Mouse (Mus musculus) heart, adult 8-10 months (tissue): ENCODE measurements at regions not wholly inside any gene's neighbourhood (a gene's known extent, or its start where the extent isn't known, plus 50 kb on each side); places are given as distances from the start of the nearest gene placed in this dataset.
"Not testable (repeated sequence)": the region's sequence is repeated elsewhere in the genome, so short reads cannot be mapped to it uniquely, and the experiment has no call there.

Experiments
- DNase-seq: peaks from one replicate; pipeline ENCODE4 v3.0.0; 2022; ENCODE audit warnings: low spot score

DNA sequence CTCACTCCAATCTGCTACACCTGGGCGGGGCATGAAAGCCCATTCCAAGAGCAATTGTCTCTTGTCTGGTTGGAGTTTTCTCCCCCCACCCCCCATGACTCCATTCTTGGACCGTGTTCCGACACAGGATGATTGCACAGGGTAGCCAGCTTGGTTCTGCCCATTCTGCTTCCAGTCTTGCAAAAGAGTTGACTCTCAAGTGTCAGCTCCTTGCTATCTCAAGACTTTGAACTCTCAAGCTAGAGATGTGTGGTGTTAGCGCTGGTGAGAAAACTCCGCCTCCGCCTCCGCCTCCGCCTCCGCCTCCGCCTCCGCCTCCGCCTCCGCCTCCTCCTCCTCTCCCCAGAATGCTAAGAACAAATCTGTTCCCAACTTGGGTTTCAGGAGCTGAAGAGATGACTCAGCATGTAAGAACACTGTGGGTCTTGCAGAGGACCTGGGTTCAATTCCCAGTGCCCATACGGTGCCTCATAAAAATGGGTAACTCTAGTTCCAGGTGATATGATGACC is 135.1 kb downstream of the Bcat1 start:
- no peak for DNase-seq

DNA sequence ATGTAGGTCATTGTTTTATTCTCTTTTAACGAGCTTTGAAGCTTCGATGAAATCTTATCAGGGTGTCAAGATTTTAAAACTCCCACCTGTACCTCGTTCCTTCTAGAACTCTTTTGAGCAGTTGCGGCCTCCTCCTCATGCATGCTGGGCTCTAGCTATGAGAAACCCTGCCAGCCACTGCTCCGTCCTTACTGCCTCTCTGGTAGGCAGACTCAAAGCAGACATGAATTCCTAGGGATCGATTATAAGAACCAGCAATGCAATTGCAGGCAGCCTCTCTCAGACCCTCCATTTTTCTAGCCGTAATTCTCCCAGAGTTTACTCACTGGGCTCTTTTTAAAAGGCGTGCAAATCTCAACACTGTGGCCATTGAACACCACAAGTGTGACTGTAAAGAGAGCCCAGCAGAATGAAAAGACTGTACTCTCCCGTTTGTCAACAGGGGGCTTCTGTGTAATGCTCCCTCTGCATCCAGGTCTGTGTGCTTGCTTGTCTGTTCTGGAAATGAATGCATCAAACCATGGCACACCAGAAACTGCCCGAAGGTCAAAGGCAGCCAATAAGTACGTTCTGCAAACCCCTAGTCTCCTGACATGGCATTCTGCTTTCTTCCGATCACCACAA is 137.3 kb downstream of the Bcat1 start:
- DNase-seq, result no peak

DNA sequence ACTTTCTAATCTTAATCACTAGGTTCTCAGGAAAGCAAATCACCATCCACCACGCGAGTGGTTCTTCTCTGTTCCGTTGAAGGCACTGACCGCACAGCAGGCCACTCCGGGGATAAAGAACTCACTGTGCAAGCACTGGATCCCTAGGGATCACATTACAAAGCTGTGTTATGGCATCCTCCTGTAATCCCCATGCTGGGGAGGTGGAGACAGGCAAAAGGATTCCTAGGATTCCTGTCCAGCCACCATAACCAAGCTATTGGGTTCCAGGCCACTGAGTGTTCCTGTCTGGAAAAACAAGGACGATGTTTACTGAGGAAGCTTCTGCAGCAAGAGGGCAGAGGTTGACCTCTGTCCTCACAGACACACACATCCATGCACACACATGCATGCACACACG is 138.8 kb downstream of the Bcat1 start:
- no peak for DNase-seq

DNA sequence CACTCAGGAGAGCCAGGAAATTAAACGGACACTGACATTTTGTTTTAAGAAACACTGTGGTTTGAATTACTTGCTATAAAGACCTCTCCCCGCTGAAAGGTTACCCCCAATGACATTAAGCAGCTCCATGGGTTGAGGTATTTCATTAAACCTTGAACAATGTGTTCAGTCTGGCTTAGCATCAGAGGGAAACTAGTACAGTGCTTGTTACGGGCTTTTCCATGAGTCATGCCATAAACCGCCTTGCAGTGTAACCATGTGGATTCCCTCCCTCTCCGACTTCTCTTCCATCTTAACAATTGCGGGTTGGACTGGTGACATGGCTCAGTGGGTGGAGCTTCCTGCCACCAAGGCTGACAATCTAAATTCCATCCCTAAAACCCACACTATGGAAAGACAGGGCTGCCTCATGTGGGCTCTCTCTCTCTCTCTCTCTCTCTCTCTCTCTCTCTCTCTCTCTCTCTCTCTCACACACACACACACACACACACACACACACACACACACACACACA is 142.2 kb downstream of the Bcat1 start:
- no peak for DNase-seq

DNA sequence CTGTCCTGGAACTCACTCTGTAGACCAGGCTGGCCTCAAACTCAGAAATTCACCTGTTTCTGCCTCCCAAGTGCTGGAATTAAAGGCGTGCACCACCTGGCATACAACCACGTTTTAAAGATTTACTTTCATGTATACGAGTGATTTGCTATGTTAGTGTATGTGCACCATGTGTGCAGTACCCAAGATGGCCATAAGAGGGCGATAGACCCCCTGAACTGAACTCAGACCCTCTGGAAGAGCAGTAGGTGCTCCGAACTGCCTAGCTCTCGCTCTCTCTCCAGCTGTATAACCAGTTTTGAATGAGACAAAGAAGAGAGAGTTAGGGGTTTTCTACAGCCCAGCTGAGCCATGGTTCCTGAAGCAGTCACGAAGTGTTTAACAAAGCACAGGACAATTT is 143.6 kb downstream of the Bcat1 start:
- DNase-seq, result no peak

DNA sequence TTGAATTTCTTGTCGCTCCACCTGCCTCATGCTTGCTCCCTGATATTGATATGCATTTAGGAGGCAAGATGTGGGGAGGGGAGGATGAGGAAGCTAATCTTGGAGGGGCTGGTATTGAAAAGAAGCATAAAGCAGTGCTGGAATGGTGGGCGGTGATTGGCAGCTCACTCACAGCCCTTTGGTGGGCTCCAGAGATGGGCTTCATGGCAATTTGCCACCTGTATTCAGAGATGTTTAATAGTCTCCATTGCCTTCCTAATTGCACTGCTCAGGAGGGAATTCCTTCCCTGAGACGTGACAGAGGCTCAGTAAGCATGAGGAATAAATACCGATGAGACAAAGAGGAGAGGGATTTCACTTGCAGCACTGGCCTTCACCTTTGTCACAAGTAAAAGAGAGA is 146.0 kb downstream of the Bcat1 start:
- DNase-seq, result no peak

DNA sequence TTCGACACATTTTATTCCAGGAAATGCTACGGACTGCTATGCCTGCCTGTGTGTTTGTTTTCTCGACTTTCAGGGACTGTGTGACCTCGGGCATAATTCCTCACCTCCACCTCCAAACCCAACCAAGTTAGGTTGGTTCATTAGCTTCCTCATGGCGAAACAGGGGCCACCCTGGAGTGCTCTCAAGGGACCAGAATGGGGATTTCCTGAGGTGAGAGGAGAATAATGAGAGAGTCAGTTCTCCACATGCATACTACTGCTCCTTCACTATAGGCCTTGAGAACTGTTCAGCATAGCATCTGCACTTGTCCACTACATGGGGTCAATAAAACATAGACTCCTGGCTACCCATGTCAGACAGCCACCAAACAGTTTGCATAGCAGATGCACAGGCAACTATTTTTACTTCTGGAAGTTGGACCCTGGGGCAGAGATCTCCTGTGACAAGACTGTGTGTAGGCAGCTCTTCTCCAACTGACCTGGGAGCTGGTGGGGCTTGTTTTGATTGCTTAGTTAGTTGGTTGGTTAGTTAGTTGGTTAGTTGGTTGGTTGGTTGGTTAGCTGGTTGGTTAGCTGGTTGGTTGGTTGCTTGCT is 146.6 kb downstream of the Bcat1 start:
- no peak for DNase-seq

DNA sequence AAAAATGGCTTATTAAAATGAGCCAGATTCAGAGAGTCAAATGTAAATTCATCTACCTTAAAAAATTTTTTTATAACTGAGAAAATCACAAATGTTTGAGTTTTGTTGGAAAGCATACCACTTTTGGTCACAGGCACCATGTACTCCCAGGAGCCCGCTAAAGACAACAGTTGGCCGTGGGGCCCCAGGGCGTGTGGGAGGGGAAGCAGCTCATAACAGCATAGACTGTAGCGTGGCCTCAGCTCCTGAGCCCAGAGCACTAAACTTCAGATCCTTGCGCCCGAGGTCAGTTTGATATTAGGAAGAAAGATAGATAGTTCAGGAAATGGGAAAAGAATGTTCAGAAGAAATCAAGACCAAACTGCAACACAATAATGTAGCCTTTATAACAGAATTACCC is 145.8 kb upstream of the Sox5 start:
- no peak for DNase-seq

DNA sequence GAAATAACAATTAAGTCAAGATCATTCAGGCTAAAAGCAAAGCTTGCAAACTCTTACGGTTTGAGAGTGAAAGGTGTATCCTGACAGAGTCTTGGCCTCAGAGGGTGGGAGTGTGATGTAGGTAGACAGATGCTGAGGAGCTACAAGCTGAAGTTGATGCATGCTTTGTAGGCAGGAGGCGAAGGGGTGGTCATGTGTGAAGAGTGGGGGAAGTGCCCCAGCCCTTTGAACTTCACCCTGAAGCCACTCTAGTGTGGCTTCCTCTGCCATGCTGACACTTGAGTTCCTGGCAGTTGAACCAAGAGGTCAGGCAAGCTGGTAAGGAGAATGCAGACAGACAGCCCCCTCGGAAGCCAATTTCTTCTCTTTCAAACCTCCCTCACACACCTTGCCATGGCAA is 141.0 kb upstream of the Sox5 start:
- no peak for DNase-seq

DNA sequence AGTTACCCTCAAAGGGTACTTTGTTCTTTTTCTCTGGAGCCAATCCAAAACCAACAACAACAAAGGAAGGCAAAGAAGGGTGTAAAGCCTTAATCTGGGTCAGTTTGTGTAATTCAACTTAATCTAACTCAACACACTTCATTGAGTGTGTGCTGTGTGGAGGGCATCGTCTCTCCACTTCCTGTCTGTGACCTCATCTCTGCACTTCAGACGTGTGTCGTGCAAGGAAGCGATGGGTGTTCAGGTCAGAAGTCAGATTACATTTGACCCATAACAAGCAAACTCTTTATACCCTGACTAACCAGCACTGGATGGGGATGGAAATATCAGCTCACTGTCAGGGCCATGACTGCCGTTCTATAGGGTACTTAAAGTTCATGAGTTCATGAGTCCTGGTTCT is 138.0 kb upstream of the Sox5 start:
- DNase-seq, result no peak

DNA sequence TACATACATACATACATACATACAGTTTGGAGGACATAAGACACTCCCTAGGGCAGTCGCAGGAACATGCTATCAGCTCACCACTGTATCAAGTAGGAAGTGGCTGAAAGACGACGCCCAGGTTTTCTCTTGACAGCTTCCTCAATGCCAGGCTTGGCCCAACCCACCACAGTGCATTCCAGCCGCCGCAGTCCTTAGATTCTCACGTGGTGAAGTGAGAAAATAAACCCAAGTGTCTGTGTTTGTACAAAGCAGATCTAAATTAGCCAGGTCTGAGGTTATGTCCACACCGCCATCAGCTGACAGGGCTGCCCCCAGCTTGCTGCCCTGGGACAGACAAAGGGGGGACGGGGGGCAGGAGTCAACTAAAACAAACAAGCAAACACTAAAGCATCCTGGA is 135.4 kb upstream of the Sox5 start:
- no peak for DNase-seq

DNA sequence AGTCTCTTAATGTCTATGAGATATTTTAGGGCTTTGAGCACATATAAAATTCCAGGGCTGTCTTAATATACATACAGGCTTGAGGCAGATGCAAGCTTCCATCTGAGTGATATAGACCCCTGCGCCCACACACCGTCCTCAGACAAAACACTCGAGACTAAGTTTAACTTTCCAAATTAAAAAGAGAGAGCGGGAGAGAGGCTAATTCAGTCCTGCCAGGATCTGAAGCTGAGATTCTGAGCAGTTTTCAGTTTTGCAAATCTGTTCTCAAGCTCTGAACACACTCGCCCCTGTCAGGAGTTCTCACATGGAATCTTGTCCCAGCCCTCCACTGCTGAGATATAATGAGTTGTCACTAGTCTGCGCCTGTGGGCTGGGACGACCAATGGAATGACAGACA is 130.0 kb upstream of the Sox5 start:
- DNase-seq, result no peak

DNA sequence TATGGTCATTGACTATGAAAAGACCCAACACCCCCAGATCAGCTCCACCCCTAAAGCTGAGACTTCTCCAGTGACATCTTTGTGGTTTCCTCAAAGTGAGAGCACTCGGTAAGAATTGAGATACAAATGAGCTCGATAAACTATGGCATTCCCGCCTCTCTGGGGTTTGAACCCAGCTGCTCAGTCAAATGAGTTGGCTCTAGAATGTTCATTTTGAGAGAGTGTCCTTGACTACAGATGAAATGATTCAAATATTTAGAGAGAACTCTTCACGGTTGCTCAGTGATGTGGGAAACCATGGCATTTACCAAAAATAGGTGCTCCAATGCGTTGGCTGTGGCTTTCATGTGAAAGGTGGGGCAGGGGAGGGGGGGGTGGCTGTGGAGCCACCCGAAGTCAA is 128.6 kb upstream of the Sox5 start:
- no peak for DNase-seq

DNA sequence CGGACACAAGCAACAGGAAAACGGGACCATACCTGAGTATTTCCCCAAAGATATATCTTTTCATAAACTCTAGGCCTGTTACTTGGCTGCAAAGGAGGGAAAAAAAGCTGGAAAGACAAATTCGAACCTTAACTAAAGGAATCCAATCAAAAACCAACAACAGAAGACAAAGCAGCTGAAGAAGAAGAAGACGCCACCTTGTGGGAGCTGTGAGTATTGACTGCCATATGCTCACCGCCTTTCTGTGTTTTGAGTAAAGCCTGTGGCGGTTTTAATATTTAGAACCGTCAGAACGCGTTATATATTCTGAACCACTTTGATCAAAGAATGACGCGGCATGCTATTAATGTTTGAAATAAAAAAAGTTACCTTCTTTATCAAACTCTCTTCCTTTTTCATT is 126.9 kb upstream of the Sox5 start:
- no peak for DNase-seq

DNA sequence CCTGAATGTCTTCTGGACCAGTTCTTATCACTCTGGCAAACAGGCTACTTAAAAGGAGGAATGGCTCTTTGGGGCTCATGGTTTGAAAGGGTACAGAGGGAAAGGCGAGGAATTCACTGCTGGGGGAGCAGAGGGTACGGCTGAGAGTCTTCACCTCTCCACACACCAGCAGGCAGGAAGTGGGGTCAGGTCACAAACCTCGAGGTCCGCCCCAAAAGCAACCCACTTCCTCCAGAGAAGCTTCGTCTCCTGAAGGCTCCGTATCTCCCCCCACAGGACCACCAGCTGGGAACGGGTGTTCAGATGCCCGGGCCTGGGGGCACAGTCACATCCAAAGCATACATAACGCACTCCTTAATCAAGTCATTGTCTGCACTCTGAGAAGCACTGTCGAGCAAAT is 121.4 kb upstream of the Sox5 start:
- DNase-seq, result no peak

DNA sequence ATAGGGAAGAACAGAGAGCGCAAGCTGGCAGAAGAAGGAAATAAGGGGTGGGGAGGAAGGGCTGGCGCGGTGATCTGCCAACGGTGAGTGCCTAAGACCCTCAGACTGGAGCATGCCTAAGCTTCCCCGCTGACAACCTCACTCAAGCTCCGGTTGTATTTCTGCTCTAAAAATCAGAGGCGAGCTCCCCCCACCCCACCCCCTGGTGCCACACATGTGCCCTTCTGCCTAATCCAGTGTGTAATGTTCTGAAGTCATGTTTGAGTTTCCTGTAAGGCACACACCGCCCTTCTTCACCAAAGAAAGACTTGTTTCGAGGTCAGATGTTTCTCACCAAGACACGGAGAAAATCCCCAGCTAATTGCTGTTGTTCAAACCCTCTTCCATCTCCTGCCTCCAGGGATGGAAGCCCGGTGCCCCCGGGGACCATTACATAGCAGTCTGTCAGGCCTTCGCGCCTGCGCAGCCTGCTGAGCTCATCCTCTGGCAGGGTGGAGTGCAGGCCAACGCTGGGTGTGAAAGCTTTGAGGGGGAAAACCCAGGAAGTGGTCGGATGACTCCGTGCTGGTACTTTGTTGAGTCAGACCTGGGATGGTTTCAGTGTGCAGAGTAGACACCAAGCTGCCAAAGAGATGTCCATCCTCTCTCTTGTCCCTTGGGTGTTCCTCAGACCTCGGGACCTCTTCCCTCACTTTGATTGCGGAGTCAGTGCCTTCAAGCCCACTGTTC is 120.7 kb upstream of the Sox5 start:
- peak; percentile 53 for DNase-seq

DNA sequence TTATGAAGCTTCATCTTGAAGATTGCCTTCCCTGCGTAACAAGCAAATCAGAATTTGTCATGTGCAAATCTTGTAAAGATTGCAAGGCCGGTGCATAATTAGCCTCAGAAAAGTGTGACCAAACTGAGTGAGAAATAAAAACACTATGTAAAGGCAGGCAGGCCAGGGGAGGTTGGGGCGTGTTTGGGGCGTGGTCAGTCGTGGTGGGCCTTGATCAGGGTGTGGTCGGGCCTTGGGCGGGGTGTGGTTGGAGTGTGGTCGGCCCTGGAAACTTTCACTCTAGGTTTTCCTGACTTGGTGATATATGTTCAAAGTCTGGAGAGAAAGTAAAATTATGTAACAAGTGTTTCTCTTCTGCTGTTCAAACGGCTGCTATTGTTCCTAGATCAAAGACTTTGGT is 120.0 kb upstream of the Sox5 start:
- DNase-seq, result no peak

DNA sequence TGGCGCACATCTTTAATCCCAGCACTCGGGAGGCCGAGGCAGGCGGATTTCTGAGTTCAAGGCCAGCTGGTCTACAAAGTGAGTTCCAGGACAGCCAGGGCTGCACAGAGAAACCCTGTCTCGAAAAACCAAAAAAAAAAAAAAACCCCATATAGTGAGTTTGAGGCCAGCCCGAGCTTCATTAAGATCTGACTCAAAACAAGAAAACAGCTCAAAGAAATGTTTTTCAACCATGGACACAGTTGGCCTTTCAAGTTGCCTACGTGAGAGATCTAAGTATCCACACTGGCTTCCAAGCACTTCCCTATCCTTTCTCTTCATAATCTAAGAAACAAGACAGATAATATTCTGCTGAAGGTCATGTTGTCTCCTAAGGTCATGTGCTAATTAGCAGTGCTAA is 119.1 kb upstream of the Sox5 start:
- not testable (repeated sequence) for DNase-seq

DNA sequence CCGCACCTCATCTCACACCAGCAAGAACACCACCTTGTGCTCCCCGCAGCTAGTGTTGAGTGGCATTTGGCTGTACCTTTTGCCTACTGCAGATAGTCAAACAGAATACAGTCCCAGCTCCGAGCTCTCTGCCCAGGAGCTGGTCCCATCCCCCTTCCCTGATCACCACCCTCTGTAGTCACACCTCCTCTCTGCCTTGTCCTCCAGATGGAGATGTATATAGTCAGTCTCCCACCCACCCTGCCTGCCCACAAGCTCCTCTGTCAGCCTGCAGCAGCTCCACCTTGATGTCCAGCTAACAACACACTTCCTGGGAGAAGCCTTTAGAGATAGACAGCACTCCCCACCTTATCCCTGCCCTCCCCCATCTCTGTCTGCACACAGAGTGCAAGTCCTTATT is 115.7 kb upstream of the Sox5 start:
- no peak for DNase-seq

DNA sequence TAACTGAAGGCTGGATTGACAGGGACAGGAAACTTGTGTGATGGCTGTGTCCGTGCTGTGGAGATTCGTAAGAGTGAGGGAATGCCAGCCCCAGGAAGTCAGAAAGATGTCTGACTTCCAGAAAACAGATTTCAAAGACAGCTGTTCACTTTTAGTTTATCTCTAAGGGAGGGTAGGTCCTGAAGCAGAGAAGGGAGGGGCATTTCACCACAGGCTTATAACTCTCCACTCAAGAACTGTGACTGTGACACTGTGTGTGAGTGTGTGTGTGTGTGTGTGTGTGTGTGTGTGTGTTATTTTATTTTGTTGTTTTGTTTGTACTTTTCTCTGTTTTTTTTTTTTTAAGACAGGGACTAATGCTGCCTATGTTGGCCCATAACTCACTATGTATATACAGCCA is 109.1 kb upstream of the Sox5 start:
- no peak for DNase-seq

DNA sequence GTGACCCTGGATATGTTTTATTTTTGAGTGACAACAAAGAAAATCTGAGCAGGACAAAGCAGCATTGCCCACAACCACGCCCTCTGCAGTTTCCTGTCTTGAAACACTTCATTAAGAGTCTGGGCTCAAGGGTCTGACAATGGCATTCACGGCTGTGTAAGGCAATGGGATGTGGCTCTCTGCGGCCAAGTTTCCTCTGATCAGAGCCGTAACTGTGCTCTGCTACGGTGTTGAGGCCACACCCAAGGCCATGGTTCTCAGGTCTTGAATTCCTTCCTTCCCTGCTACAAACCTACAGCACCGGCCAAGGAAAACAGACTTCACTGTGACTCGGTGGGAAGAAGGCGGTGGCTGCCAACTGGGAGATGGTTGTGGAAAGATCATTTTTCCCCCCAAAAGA is 108.4 kb upstream of the Sox5 start:
- DNase-seq, result peak; percentile 7

DNA sequence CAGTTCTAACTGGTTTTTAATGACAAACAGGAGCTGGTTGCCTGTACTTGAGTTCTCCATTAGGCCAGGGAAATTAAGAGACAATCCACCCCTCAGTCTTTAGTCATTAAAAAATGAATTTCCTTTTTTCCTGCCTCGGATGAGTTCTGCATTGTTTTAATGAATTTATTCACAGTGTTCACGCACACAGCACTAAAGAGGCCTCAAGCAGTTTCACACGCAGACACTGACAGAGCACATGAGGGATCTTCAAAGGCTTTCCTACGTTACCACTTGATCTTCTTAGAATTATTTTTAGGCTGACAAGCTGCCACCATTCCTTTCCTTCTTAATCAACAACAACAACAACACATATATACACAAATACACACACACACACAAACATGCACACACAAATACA is 101.3 kb upstream of the Sox5 start:
- no peak for DNase-seq

DNA sequence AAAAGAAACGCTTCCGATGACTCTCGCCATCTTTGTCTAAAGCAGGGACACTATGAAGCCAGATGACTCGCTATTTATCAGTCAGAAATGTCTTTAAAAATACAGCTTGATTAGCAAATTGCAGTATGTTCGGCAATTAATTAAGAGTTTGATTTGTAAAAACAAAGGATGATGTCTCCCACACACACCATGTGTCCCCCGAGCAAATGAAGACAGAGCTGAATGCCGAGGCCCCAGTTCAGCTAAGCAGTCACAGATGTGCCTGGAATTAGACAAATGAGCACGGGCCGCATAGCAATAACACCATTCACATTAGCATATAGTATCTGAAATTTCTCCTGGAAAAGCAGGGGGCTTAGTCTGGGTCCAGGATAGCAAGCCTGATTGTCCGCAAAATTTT is 98.3 kb upstream of the Sox5 start:
- DNase-seq, result no peak
